Mouse (Mus musculus) thymus, adult 2 months (tissue): ENCODE results near the gene Dner.

ENCODE experiments used
- CTCF ChIP-seq: fragments of 200-500 bp; IDR thresholded peaks from 2 replicates; pipeline ENCODE4 v1.5.1; 2012; ENCODE audit warnings: mild to moderate bottlenecking, control low read depth, low read length, moderate library complexity, borderline replicate concordance; ENCODE audit not compliant: control insufficient read depth, poor library complexity, insufficient read depth; ENCODE audit errors: extremely low read depth
- POLR2A ChIP-seq: fragments of 200-500 bp; IDR thresholded peaks from 2 replicates; pipeline ENCODE4 v1.6.1; 2012; ENCODE audit warnings: mild to moderate bottlenecking, low read length, control low read depth, moderate library complexity; ENCODE audit not compliant: control insufficient read depth, poor library complexity, insufficient read depth; ENCODE audit errors: extremely low read depth

DNA sequence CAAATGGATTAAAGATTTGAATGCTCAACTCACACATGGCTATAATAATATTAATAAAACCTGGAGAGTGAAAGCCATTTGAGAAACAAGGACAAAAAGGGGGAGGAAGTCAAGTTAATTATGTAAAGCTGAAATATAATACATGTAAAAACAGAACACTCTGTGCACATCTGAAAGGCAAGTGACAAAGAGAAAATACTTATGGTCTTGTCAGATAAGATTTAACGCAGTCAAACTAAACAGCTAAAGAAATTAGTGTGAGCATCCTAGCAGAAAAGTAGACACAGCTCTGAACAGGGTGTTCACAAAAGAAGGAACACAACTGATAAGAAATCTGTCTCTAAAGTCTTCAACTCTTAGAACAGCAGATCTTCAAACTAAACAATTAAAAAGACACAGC, 293.9 kb downstream of the Dner start:
- TF ChIP-seq CTCF (no peak), POLR2A (no peak)
